Mouse (Mus musculus) megakaryocyte-erythroid progenitor cell, adult 5 weeks (primary cell): ENCODE results near the gene Gucy1a1. TPM values are rescaled to one million over a fixed set of nuclear protein-coding genes. Genes with fewer than 3 reads are reported as not detected.

ENCODE experiments used
- polyA plus RNA-seq: library from polyadenylated mRNA; stranded (reverse); fragments of >175 nt; gene quantifications from 2 replicates; pipeline ENCODE4 v1.2.3, GENCODE M21; 2012

Gucy1a1 gene
- polyA plus RNA-seq, result 0.57 and 0.99 TPM in 2 replicates

DNA sequence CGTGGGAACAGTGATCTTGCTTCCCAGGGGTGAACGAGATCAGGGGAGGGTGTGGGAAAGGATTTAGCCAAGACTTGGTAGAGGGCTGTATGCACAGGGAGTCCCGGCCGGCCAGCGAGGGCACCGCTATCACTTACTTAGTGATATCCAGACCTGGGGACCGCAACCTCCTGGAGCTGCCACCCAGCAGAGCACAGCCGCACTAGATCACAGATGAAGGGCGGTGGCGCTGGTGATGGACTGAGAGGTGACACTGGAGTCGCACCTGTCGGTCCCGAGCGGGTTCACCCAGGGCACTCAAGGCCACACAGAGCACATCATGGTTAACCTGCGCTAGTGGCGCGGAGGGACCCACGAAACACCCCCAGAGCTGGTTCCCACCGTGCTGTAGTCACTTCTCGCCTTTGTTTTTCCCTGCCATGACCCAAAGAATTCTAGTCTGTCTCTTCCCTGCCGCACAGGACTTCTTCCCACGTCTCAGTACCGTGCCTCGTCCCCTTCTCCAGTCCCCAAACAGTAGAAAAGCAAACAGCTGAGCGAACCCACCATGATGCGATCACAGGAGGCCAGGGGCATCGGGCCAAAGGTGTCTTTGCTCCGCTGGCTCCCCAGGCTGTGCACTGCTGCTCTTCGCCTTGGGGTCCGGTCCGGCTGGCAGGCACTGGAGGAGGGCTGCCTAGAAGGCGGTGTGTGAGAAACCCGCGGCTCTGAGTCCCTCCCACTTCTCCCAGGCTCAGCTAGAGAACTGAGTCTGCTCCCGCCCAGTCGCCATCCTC is at the start of gene Gucy1a1:
TSS of gene Gucy1a1 (minus strand) at position 664 of the 776 bp plus-strand sequence.

GRCm38 (mm10) chr3:82074201-82074851 is 71.3 kb downstream of the Gucy1a1 start, which contains the start of gene Gucy1b1:
TSS of gene Gucy1b1 (minus strand) at chr3:82074689.

Other genes starting within 250 kb of the Gucy1a1 start
- 8.0 and 8.2 TPM in 2 replicates for gene Ctso, start 213.2 kb downstream of the Gucy1a1 start, polyA plus RNA-seq
- gene Tdo2, start 169.6 kb downstream of the Gucy1a1 start, polyA plus RNA-seq, result not detected in 2 replicates
- not detected in 2 replicates for gene Asic5, start 163.5 kb downstream of the Gucy1a1 start, polyA plus RNA-seq
- 0.21 and 0.48 TPM in 2 replicates for gene Gucy1b1, start 71.1 kb downstream of the Gucy1a1 start, polyA plus RNA-seq
- gene Map9, start 212.3 kb upstream of the Gucy1a1 start, polyA plus RNA-seq, result 0.09 and 0.14 TPM in 2 replicates